Mouse (Mus musculus) erythroblast, embryonic 14.5 days (primary cell): ENCODE results near the gene Chfr. TPM values are rescaled to one million over a fixed set of nuclear protein-coding genes. Genes with fewer than 3 reads are reported as not detected.

Experiments
- H3K27me3 ChIP-seq: 2 replicates; pipeline ENCODE4 v1.6.1; 2012; ENCODE audit warnings: inconsistent platforms; ENCODE audit not compliant: control insufficient read depth
- H3K36me3 ChIP-seq: 2 replicates; pipeline ENCODE4 v1.6.1; 2012; ENCODE audit warnings: mild to moderate bottlenecking, inconsistent platforms; ENCODE audit not compliant: control insufficient read depth
- H3K4me1 ChIP-seq: 2 replicates; pipeline ENCODE4 v1.6.1; 2012; ENCODE audit warnings: inconsistent platforms; ENCODE audit not compliant: control insufficient read depth
- H3K4me3 ChIP-seq: replicated peaks from 2 replicates; pipeline ENCODE3; 2012; ENCODE audit warnings: moderate library complexity, mild to moderate bottlenecking, inconsistent platforms
- H3K9me3 ChIP-seq: 2 replicates; pipeline ENCODE4 v1.6.1; 2012; ENCODE audit warnings: low read length, inconsistent platforms, mixed read lengths; ENCODE audit not compliant: control insufficient read depth
- GATA1 ChIP-seq: IDR thresholded peaks from 2 replicates; pipeline ENCODE4 v1.6.1; 2012; ENCODE audit warnings: low read length, inconsistent platforms, mixed read lengths
- TAL1 ChIP-seq: IDR thresholded peaks from 3 replicates; pipeline ENCODE4 v1.6.1; 2012; ENCODE audit warnings: low read length, inconsistent platforms, mixed read lengths
- polyA plus RNA-seq: library from polyadenylated mRNA; stranded (reverse); fragments of >175 nt; gene quantifications from 2 replicates; pipeline ENCODE4 v1.2.3, GENCODE M21; 2012

Chfr gene
- polyA plus RNA-seq, 1 experiment = 4.0 TPM

DNA sequence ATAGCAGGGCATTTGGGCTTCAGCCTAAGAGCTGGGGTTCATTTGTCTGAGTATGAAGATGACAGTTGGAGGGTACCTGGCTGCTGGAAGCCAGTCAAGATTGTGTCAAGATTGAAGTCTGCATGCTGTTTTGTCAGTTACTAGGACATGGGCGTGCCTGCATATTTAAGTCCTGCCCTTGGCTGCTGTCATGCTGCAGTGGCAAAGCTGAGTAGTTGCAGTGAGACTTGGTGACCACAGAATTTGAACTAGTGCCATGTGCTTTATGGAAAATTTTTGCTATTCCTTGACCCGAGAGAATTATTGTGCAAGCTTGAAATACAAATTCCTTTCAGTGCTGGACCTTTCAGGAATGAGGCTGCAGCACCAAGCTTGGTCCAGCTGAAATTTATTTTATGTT lies 6.7 kb downstream of the Chfr start:
- no peaks in the 10 kb centered on the region for H3K9me3 ChIP-seq
- TF ChIP-seq TAL1 = no peak
- no peak for TF ChIP-seq GATA1
- H3K27me3 ChIP-seq = no peaks in the 10 kb centered on the region
- peaks cover 20% of the 10 kb centered on the region for H3K4me1 ChIP-seq
- peaks cover 82% of the 10 kb centered on the region for H3K36me3 ChIP-seq
- H3K4me3 ChIP-seq = no peak overlapping the region

- Histone ChIP-seq H3K4me1 (peaks cover 15% of the 10 kb centered on the region), H3K4me3 (no peak overlapping the region), H3K9me3 (no peaks in the 10 kb centered on the region), H3K36me3 (peaks cover 85% of the 10 kb centered on the region), H3K27me3 (no peaks in the 10 kb centered on the region)
- TF ChIP-seq TAL1 (no peak), GATA1 (no peak)
Measured at GRCm38 (mm10) chr5:110143007-110143406, 7.4 kb downstream of the Chfr start.

- no peaks in the 10 kb centered on the region for H3K27me3 ChIP-seq
- no peak for TF ChIP-seq TAL1
- no peak for TF ChIP-seq GATA1
- H3K36me3 ChIP-seq = peaks cover 82% of the 10 kb centered on the region
- H3K4me1 ChIP-seq = peaks cover 16% of the 10 kb centered on the region
- H3K9me3 ChIP-seq = no peaks in the 10 kb centered on the region
- no peak overlapping the region for H3K4me3 ChIP-seq
Measured at GRCm38 (mm10) chr5:110169374-110169773, 33.7 kb downstream of the Chfr start.

GRCm38 (mm10) chr5:110176362-110177020 lies 40.8 kb downstream of the Chfr start, which contains the start of gene Golga3:
Golga3 (plus strand) TSS chr5:110176701.
- Histone ChIP-seq H3K36me3 (peaks cover 16% of the 10 kb centered on the region), H3K4me1 (peaks cover 51% of the 10 kb centered on the region), H3K27me3 (no peaks in the 10 kb centered on the region), H3K4me3 (peak within 1 kb of the TSS; percentile 64), H3K9me3 (no peaks in the 10 kb centered on the region)
- TF ChIP-seq GATA1 (no peak), TAL1 (no peak)

DNA sequence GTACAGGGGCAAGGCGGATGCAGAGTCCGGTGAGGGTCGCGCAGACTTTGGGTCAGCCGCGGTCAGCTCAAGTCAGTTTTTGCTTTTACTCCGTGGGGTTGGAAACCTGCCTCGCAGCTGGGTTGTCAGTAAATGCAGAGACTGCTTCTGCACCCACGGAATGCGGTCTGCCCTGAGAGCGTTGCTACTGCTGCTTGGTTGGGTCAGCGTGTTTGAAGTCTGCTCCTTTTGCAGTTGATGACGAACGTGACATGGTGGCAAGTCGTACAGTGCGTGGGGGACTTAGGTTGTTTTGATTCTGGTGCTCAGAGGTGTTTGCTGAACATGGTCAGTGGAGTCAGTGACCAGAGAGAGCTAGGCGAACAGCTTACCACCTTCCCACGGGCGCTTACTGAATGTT lies 41.4 kb downstream of the Chfr start:
- H3K27me3 ChIP-seq = no peaks in the 10 kb centered on the region
- TF ChIP-seq GATA1 (no peak), TAL1 (no peak)
- no peaks in the 10 kb centered on the region for H3K9me3 ChIP-seq
- H3K4me3 ChIP-seq = peak overlapping the region; percentile 64
- H3K4me1 ChIP-seq = peaks cover 51% of the 10 kb centered on the region
- peaks cover 15% of the 10 kb centered on the region for H3K36me3 ChIP-seq

DNA sequence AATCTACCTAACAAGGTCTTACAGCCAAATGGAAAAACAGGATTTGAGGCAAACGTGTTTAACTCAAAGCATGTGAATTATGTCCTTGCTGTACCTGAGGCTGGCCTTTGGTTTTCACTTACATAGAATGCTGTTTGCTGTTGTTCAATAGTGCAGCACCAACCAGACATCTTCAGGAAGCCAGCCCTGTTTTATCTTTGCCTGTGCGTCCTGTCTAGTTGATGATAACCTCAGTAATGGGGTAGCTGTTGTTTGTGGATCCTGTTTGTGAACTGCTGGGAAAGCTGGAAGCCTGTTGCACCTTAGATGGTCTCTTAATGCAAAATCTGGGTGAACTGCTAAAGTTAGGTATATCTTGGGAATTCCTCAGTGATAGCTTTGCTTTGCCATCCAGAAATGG lies 43.0 kb downstream of the Chfr start:
- Histone ChIP-seq H3K27me3 (no peaks in the 10 kb centered on the region), H3K4me3 (no peak overlapping the region), H3K9me3 (no peaks in the 10 kb centered on the region), H3K4me1 (peaks cover 40% of the 10 kb centered on the region), H3K36me3 (peaks cover 17% of the 10 kb centered on the region)
- TF ChIP-seq GATA1 = no peak
- TF ChIP-seq TAL1 = no peak

DNA sequence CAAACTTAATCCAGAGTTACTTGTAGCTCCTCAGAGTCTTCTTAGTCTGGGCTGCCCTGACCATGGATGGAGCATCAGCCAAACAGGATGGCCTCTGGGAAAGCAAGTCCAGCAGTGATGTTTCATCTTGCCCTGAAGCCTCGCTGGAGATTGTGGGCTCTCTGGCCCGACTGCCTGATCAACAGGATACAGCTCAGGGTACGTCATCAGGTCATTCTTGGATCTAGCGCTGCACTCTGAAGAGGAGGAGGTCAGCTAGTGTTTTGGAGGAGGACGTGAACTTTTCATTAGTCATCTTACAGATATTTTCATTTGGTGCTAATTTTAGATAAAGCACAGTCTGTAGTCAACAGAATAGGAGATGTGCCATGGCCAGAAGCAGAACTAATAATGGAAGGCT lies 46.1 kb downstream of the Chfr start:
- no peak for TF ChIP-seq GATA1
- no peak for TF ChIP-seq TAL1
- Histone ChIP-seq H3K9me3 (no peaks in the 10 kb centered on the region), H3K27me3 (no peaks in the 10 kb centered on the region), H3K36me3 (peaks cover 41% of the 10 kb centered on the region), H3K4me1 (peaks cover 28% of the 10 kb centered on the region), H3K4me3 (no peak overlapping the region)

DNA sequence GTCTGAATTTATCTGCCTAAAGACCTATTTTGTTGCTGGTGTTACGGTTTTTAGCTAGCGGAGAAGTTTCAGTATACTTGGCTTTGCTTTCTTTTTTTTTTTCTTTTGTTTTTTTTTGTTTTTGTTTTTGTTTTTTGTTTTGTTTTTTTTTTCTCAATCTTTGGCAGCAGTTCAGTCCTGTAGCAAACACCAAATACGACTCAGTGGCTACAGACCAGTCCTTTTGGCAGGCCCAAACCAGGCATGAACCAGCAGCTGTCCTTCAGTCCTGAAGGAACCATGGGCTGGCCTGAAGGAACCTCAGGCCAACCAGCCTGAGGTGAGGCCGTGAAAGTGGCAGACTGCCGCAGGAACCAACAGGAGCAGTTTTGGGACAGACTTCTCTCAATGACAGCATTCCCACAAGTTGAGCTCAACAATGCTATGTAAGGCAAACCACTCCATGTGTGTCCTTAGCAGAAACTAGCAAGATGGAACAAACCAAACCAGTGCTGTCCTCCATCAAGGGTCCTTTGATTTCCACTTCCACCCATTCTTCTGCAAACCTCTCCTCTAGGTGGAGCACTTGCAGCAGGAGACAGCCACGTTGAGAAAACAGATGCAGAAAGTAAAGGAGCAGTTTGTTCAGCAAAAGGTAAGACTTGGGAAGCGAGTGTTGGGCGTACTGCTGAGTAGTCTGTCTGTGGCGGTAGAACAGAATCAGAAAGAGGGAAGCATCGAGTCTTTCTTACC lies 67.7 kb downstream of the Chfr start:
- H3K36me3 ChIP-seq = peaks cover 73% of the 10 kb centered on the region

DNA sequence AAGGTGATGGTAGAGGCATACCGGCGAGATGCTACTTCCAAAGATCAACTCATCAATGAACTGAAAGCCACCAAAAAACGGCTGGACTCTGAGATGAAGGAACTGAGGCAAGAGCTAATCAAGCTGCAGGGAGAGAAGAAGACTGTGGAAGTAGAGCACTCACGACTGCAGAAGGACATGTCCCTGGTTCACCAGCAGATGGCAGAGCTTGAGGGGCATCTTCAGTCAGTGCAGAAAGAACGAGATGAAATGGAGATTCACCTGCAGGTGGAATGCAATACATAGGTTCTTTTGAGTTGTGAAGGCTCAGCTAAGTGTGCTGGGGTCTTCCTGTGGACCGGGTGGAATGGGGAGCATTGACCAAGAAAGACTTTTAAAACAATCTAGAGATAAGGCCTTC lies 69.1 kb downstream of the Chfr start:
- H3K4me1 ChIP-seq = no peaks in the 10 kb centered on the region
- no peaks in the 10 kb centered on the region for H3K9me3 ChIP-seq
- TF ChIP-seq GATA1 (no peak), TAL1 (no peak)
- peaks cover 84% of the 10 kb centered on the region for H3K36me3 ChIP-seq
- no peak overlapping the region for H3K4me3 ChIP-seq
- H3K27me3 ChIP-seq = no peaks in the 10 kb centered on the region

More for the DNA sequence above, 67.7 kb downstream of the Chfr start:
- Histone ChIP-seq H3K27me3 (no peaks in the 10 kb centered on the region), H3K4me1 (no peaks in the 10 kb centered on the region), H3K9me3 (no peaks in the 10 kb centered on the region), H3K4me3 (no peak overlapping the region)
- TF ChIP-seq TAL1 (no peak), GATA1 (no peak)
